Mouse (Mus musculus) frontal cortex, postnatal 25 days (tissue): Measurements from ENCODE around the gene Olfr316.
"Not testable (repeated sequence)": the region's sequence is repeated elsewhere in the genome, so short reads cannot be mapped to it uniquely, and the experiment has no call there.

Experiments
- DNase-seq, 2 experiments: peaks; one replicate each; pipeline ENCODE4 v3.0.0; 2022; ENCODE audit warnings: low spot score in 2 of 2

The Olfr316 gene

GRCm38 (mm10) chr11:58752434-58752833 is at the start of gene Olfr316:
Gene Olfr316, plus strand, starts transcription at chr11:58752734.
- no peak for DNase-seq

GRCm38 (mm10) chr11:58709086-58709485 is 43.4 kb upstream of the Olfr316 start:
- DNase-seq = no peak

GRCm38 (mm10) chr11:58717723-58718122 is 34.8 kb upstream of the Olfr316 start:
- DNase-seq = not testable (repeated sequence)

GRCm38 (mm10) chr11:58719701-58720100 is 32.8 kb upstream of the Olfr316 start:
- no peak for DNase-seq

- DNase-seq = no peak
Measured at GRCm38 (mm10) chr11:58723914-58724313, 28.6 kb upstream of the Olfr316 start, which contains the start of gene Olfr318. Gene Olfr318, minus strand, starts transcription at chr11:58724014.

- not testable (repeated sequence) for DNase-seq
Measured at GRCm38 (mm10) chr11:58727896-58728650, 24.5 kb upstream of the Olfr316 start.

- no peak for DNase-seq
Measured at GRCm38 (mm10) chr11:58733372-58733771, 19.2 kb upstream of the Olfr316 start.

- no peak for DNase-seq
Measured at GRCm38 (mm10) chr11:58738792-58739262, 13.7 kb upstream of the Olfr316 start, which contains the start of gene Olfr317. Gene Olfr317, minus strand, starts transcription at chr11:58739212.

GRCm38 (mm10) chr11:58751096-58751495 is 1.4 kb upstream of the Olfr316 start:
- DNase-seq = peak in 1 of 2 experiments; percentile 30

GRCm38 (mm10) chr11:58772888-58773287 is 20.4 kb downstream of the Olfr316 start, which contains the start of gene Olfr315:
Gene Olfr315, plus strand, starts transcription at chr11:58773188.
- no peak for DNase-seq

GRCm38 (mm10) chr11:58782480-58783089 is 30.1 kb downstream of the Olfr316 start, which contains the start of gene Olfr314:
Gene Olfr314, plus strand, starts transcription at chr11:58782952.
- no peak for DNase-seq

- no peak for DNase-seq
Measured at GRCm38 (mm10) chr11:58784182-58784581, 31.6 kb downstream of the Olfr316 start.

- DNase-seq = no peak
Measured at GRCm38 (mm10) chr11:58787651-58788050, 35.1 kb downstream of the Olfr316 start.

- DNase-seq = no peak
Measured at GRCm38 (mm10) chr11:58788346-58788745, 35.8 kb downstream of the Olfr316 start.

- DNase-seq = no peak
Measured at GRCm38 (mm10) chr11:58789532-58789931, 37.0 kb downstream of the Olfr316 start.

- no peak for DNase-seq
Measured at GRCm38 (mm10) chr11:58790053-58790452, 37.5 kb downstream of the Olfr316 start.

GRCm38 (mm10) chr11:58790646-58791045 is 38.1 kb downstream of the Olfr316 start:
- DNase-seq = no peak

- no peak for DNase-seq
Measured at GRCm38 (mm10) chr11:58795856-58796255, 43.3 kb downstream of the Olfr316 start.

GRCm38 (mm10) chr11:58796850-58797249 is 44.3 kb downstream of the Olfr316 start:
- DNase-seq = peak; percentile 38 to 52

- peak in 1 of 2 experiments; percentile 23 for DNase-seq
Measured at GRCm38 (mm10) chr11:58799747-58800146, 47.2 kb downstream of the Olfr316 start.

GRCm38 (mm10) chr11:58801558-58802228 is 49.2 kb downstream of the Olfr316 start, which contains the start of gene Fam183b:
Gene Fam183b, minus strand, starts transcription at chr11:58801960.
- no peak for DNase-seq

- no peak for DNase-seq
Measured at GRCm38 (mm10) chr11:58803871-58804270, 51.3 kb downstream of the Olfr316 start.
